Comparison of ENCODE assay signal across 26 mouse cellular contexts in genomic region chr11:86810572-86811325, GRCm38 (mm10). TPM values are rescaled to one million over a fixed set of nuclear protein-coding genes. Genes with fewer than 3 reads are reported as not detected.
A peak's percentile ranks its signal among the peaks of the same experiment; 100 is the strongest.
DNase-seq lines count a peak whose midpoint lies in the region; ATAC-seq and TF ChIP-seq lines count a peak whose summit lies in the region.
"Had no signal": no experiment of that assay in that cellular context is flagged by ENCODE, and none has a peak within 500 bp of the region (broad histone marks: within the 10 kb centered on the region; RNA-seq: fewer than 3 reads in every experiment).

No protein-coding gene starts in this region.

- H3K9ac ChIP-seq in hindbrain, postnatal 0 days (replicated peaks; ENCODE audit: low read length): no peak overlapping the region
- H3K9ac ChIP-seq: forebrain, embryonic 12.5 days; forebrain, postnatal 0 days; hindbrain, embryonic 15.5 days; liver, embryonic 13.5 days; midbrain, embryonic 15.5 days; neural tube, embryonic 13.5 days had no signal

- H3K4me3 ChIP-seq in lung, adult 2 months (replicated peaks; ENCODE audit: extremely low read depth, low read depth, low read length): no peak overlapping the region
- H3K4me3 ChIP-seq in embryonic fibroblast, embryonic 13.5 days (ENCODE audit: insufficient read depth, low read length): no peak overlapping the region
- H3K4me3 ChIP-seq in hindbrain, postnatal 0 days (ENCODE audit: low read length): no peak overlapping the region
- H3K4me3 ChIP-seq: forebrain, embryonic 12.5 days; hindbrain, embryonic 10.5 days; hindbrain, embryonic 15.5 days; liver, embryonic 13.5 days; midbrain, embryonic 10.5 days; midbrain, embryonic 15.5 days; myocyte; neural tube, embryonic 13.5 days had no signal

- peak; percentile 38 for DNase-seq in CD4-positive, CD25-positive, alpha-beta regulatory T cell, adult 2 months (ENCODE audit: low read depth, low spot score)
- no peak for DNase-seq in lung, adult 2 months
- no peak for DNase-seq in lung, adult 18-20 months
- DNase-seq in CD8-positive naive resting alpha-beta T cell, adult 2 months (ENCODE audit: low read depth in 2 of 2, low spot score in 2 of 2): peak; percentile 55 to 61
- DNase-seq in cerebellum, postnatal 4 days (ENCODE audit: low spot score in 2 of 2): no peak
- DNase-seq in hindbrain, postnatal 0 days (ENCODE audit: low spot score): no peak
- DNase-seq: adrenal gland, postnatal 10 days; cerebellum, adult 18-20 months; cerebellum, postnatal 10 days; forebrain, postnatal 0 days; heart, postnatal 14 days; kidney, adult 8-10 months; kidney, postnatal 10 days; liver, embryonic 13.5 days; thymus, postnatal 14 days had no signal

- 87% methylated on average over 2 of the region's 2 CpGs for WGBS in lung, adult 2 months
- WGBS in hindbrain, postnatal 0 days: 93% methylated on average over 2 of the region's 2 CpGs

- ATAC-seq in CD4-positive, CD25-positive, alpha-beta regulatory T cell, adult 4 months: no peak
- ATAC-seq in hindbrain, postnatal 0 days: no peak
- ATAC-seq: forebrain, postnatal 0 days; intestine, embryonic 16.5 days; midbrain, embryonic 15.5 days had no signal

- TF ChIP-seq CTCF in lung, adult 2 months (IDR thresholded peaks at IDR 0.05; ENCODE audit: insufficient read depth, low read length): no peak
- TF ChIP-seq CTCF in embryonic fibroblast, embryonic 13.5 days (IDR thresholded peaks at IDR 0.05; ENCODE audit: borderline replicate concordance, insufficient read depth, low read length): no peak
- no peak for TF ChIP-seq CTCF in hindbrain, postnatal 0 days (IDR thresholded peaks at IDR 0.05; ENCODE audit: low read depth)

- H3K27me3 ChIP-seq in hindbrain, postnatal 0 days (ENCODE audit: insufficient read depth, low read length): no peaks in the 10 kb centered on the region
- H3K27me3 ChIP-seq: forebrain, embryonic 12.5 days; hindbrain, embryonic 15.5 days; liver, embryonic 13.5 days; midbrain, embryonic 15.5 days had no signal

- H3K4me1 ChIP-seq in lung, adult 2 months (ENCODE audit: control insufficient read depth, insufficient read depth, low read length): peaks cover 2% of the 10 kb centered on the region; the same call in 1 of the 2 replicates
- peaks cover 2% of the 10 kb centered on the region; the same call in 1 of the 2 replicates for H3K4me1 ChIP-seq in embryonic fibroblast, embryonic 13.5 days (ENCODE audit: control insufficient read depth, insufficient read depth, low read length)
- no peaks in the 10 kb centered on the region for H3K4me1 ChIP-seq in hindbrain, postnatal 0 days (ENCODE audit: insufficient read depth, low read length)

- no peaks in the 10 kb centered on the region for H3K36me3 ChIP-seq in hindbrain, postnatal 0 days (ENCODE audit: insufficient read depth, low read length)
- H3K36me3 ChIP-seq: forebrain, embryonic 12.5 days; hindbrain, embryonic 15.5 days; liver, embryonic 13.5 days; midbrain, embryonic 15.5 days had no signal

- H3K4me2 ChIP-seq in hindbrain, postnatal 0 days (ENCODE audit: low read depth, low read length): no peak overlapping the region
- H3K4me2 ChIP-seq: forebrain, embryonic 12.5 days; hindbrain, embryonic 15.5 days; liver, embryonic 13.5 days; midbrain, embryonic 15.5 days; neural tube, embryonic 13.5 days had no signal

- H3K27ac ChIP-seq in embryonic fibroblast, embryonic 13.5 days (ENCODE audit: insufficient read depth, low read length): peak overlapping the region; percentile 34; the same call in 1 of the 2 replicates
- no peak overlapping the region for H3K27ac ChIP-seq in hindbrain, postnatal 0 days
- H3K27ac ChIP-seq: forebrain, embryonic 12.5 days; hindbrain, embryonic 10.5 days; hindbrain, embryonic 15.5 days; liver, embryonic 13.5 days; macrophage; midbrain, embryonic 10.5 days; midbrain, embryonic 15.5 days; neural tube, embryonic 13.5 days had no signal

- TF ChIP-seq POLR2A in lung, adult 2 months (IDR thresholded peaks at IDR 0.05; ENCODE audit: borderline replicate concordance, extremely low read depth, low read depth, low read length): peak; percentile 33; the same call in 1 of the 2 replicates
- TF ChIP-seq POLR2A in embryonic fibroblast, embryonic 13.5 days (IDR thresholded peaks at IDR 0.05; ENCODE audit: low read depth, low read length): peak; percentile 40

- H3K9me3 ChIP-seq in hindbrain, postnatal 0 days (ENCODE audit: low read length): no peaks in the 10 kb centered on the region
- H3K9me3 ChIP-seq: forebrain, embryonic 12.5 days; hindbrain, embryonic 10.5 days; hindbrain, embryonic 15.5 days; liver, embryonic 13.5 days; midbrain, embryonic 10.5 days; midbrain, embryonic 15.5 days; neural tube, embryonic 13.5 days had no signal

RNA-seq across cellular contexts. Expression of gene Dhx40, which starts 3.2 kb away (rescaled TPM):
- 10 to 100 TPM; 23.6 to 24.4 TPM for polyA plus RNA-seq in CD4-positive, CD25-positive, alpha-beta regulatory T cell, adult 4 months (2017; shearing (Covaris generic))
- 3.8 and 4.4 TPM in 2 replicates for polyA plus RNA-seq in lung, adult 2 months (2012; rRNA removed)
- polyA plus RNA-seq in embryonic fibroblast, embryonic 13.5 days (2011; ENCODE audit: insufficient read length, low read depth, missing spikeins): 33.7 and 38.9 TPM in 2 replicates
- total RNA-seq in hindbrain, postnatal 0 days (2014; rRNA removed): 9.8 and 12.0 TPM in 2 replicates
- polyA plus RNA-seq in hindbrain, postnatal 0 days (2015; fragmentation: Nextera tagmentation; extraction: Ambion mirVana): 12.5 and 12.6 TPM in 2 replicates

RNA-seq across cellular contexts. Expression of gene Cltc, which starts 53.4 kb away (rescaled TPM):
- polyA plus RNA-seq in CD4-positive, CD25-positive, alpha-beta regulatory T cell, adult 4 months (2017; shearing (Covaris generic)): 10 to 100 TPM; 80.2 to 87.2 TPM
- 63.0 and 84.5 TPM in 2 replicates for polyA plus RNA-seq in lung, adult 2 months (2012; rRNA removed)
- polyA plus RNA-seq in embryonic fibroblast, embryonic 13.5 days (2011; ENCODE audit: insufficient read length, low read depth, missing spikeins): 468 and 511 TPM in 2 replicates
- 389 and 472 TPM in 2 replicates for total RNA-seq in hindbrain, postnatal 0 days (2014; rRNA removed)
- polyA plus RNA-seq in hindbrain, postnatal 0 days (2015; fragmentation: Nextera tagmentation; extraction: Ambion mirVana): 129 and 136 TPM in 2 replicates

Comparison
In these comparisons a context has a peak if more than half of its experiments do, and no peak if none do; other contexts are left out.
1. DNase-seq: peak in CD4-positive, CD25-positive, alpha-beta regulatory T cell, adult 2 months (single experiment) and CD8-positive naive resting alpha-beta T cell, adult 2 months (2 of 2); none in lung, adult 2 months (single experiment), lung, adult 18-20 months (0 of 2), cerebellum, postnatal 4 days (0 of 2) and hindbrain, postnatal 0 days (single experiment).